9 mouse cellular contexts compared by ENCODE assay signal in the genomic region with DNA sequence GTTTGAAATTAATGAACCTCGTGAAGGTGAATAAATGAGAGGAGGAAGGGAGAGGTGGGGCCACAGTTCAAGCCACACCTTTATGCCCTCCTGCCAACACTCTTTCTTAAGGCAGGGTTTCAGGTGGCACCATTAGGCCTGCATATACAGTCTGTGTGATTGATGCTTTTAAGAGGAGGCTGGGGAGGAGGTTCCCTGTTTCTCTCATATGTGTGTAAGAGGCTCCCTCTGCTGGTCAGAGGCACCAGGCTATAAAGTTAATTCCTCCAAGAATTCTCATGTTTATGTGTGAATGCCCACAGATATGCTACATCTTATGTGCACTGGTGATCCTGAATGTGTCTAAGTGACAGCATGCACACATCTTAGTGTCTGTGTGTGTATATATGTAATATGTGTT. TPM values are rescaled to one million over a fixed set of nuclear protein-coding genes. Genes with fewer than 3 reads are reported as not detected.
DNase-seq lines count a peak whose midpoint lies in the region; ATAC-seq lines count a peak whose summit lies in the region.
"Had no signal": no experiment of that assay in that cellular context is flagged by ENCODE, and none has a peak within 500 bp of the region (broad histone marks: within the 10 kb centered on the region; RNA-seq: fewer than 3 reads in every experiment).

No protein-coding gene starts in this region.

- DNase-seq in MEL-GATA-1-ER (ENCODE audit: extremely low read depth, low read depth) = peak; percentile 52
- peak; percentile 66 for DNase-seq in c-Kit-positive CD71-negative TER-119-negative erythroid progenitor cells, embryonic 14.5 days (ENCODE audit: low read depth)
- peak; percentile 68 for DNase-seq in forebrain, embryonic 11.5 days (ENCODE audit: low spot score)
- peak; percentile 73 for DNase-seq in layer of hippocampus, adult 9-11 months
- peak; percentile 76 for DNase-seq in lung, postnatal 25 days (ENCODE audit: low spot score)
- peak; percentile 66 for DNase-seq in retina, postnatal 7 days (ENCODE audit: low read depth, low spot score)
- DNase-seq in urinary bladder, postnatal 25 days (ENCODE audit: low spot score) = peak; percentile 58

- no peaks in the 10 kb centered on the region for H3K36me3 ChIP-seq in forebrain, embryonic 11.5 days (ENCODE audit: control insufficient read depth, insufficient read depth, low read length)
- no peaks in the 10 kb centered on the region for H3K36me3 ChIP-seq in hindbrain, embryonic 12.5 days
- H3K36me3 ChIP-seq: heart, embryonic 13.5 days had no signal

- H3K27me3 ChIP-seq in forebrain, embryonic 11.5 days (ENCODE audit: control insufficient read depth, insufficient read depth, low read length) = no peaks in the 10 kb centered on the region
- peaks cover 15% of the 10 kb centered on the region for H3K27me3 ChIP-seq in hindbrain, embryonic 12.5 days

- H3K9me3 ChIP-seq in forebrain, embryonic 11.5 days (ENCODE audit: control insufficient read depth, low read length) = no peaks in the 10 kb centered on the region
- H3K9me3 ChIP-seq in hindbrain, embryonic 12.5 days (replicated peaks) = no peaks in the 10 kb centered on the region
- H3K9me3 ChIP-seq: heart, embryonic 13.5 days had no signal

- no peak overlapping the region for H3K4me2 ChIP-seq in forebrain, embryonic 11.5 days (ENCODE audit: low read depth, low read length, severe bottlenecking)
- H3K4me2 ChIP-seq in hindbrain, embryonic 12.5 days (replicated peaks) = no peak overlapping the region
- H3K4me2 ChIP-seq: heart, embryonic 13.5 days had no signal

- WGBS in forebrain, embryonic 11.5 days = 68% methylated on average over 1 of the region's 1 CpGs
- WGBS in hindbrain, embryonic 12.5 days = 72% methylated on average over 1 of the region's 1 CpGs

- no peaks in the 10 kb centered on the region for H3K4me1 ChIP-seq in forebrain, embryonic 11.5 days (replicated peaks; ENCODE audit: control insufficient read depth, insufficient read depth, low read length)
- peaks cover 3% of the 10 kb centered on the region; the same call in 1 of the 2 replicates for H3K4me1 ChIP-seq in hindbrain, embryonic 12.5 days

- no peak overlapping the region for H3K27ac ChIP-seq in forebrain, embryonic 11.5 days (ENCODE audit: low read depth, low read length)
- no peak overlapping the region for H3K27ac ChIP-seq in hindbrain, embryonic 12.5 days
- H3K27ac ChIP-seq: heart, embryonic 13.5 days had no signal

- no peak overlapping the region for H3K9ac ChIP-seq in forebrain, embryonic 11.5 days (ENCODE audit: low read length)
- H3K9ac ChIP-seq in hindbrain, embryonic 12.5 days = no peak overlapping the region
- H3K9ac ChIP-seq: heart, embryonic 13.5 days had no signal

- no peak for ATAC-seq in forebrain, embryonic 11.5 days (replicated peaks; ENCODE audit: low FRiP score)
- peak; percentile 50; the same call in 1 of the 2 replicates for ATAC-seq in hindbrain, embryonic 12.5 days (ENCODE audit: low FRiP score)

- H3K4me3 ChIP-seq in forebrain, embryonic 11.5 days (ENCODE audit: low read depth, low read length) = no peak overlapping the region
- H3K4me3 ChIP-seq in hindbrain, embryonic 12.5 days = no peak overlapping the region
- H3K4me3 ChIP-seq: heart, embryonic 13.5 days had no signal

RNA-seq across cellular contexts. Expression of gene Cyp4f17, which starts 11.2 kb away (rescaled TPM):
- 6.6 and 7.9 TPM in 2 replicates for polyA plus RNA-seq in forebrain, embryonic 11.5 days (2014; fragmentation: Nextera tagmentation; extraction: Ambion mirVana)
- 11.7 and 13.3 TPM in 2 replicates for polyA plus RNA-seq in hindbrain, embryonic 12.5 days (2016; fragmentation: Nextera tagmentation; extraction: Ambion mirVana)

RNA-seq across cellular contexts. Expression of gene Cyp4f16, which starts 41.8 kb away (rescaled TPM):
- polyA plus RNA-seq in forebrain, embryonic 11.5 days (2014; fragmentation: Nextera tagmentation; extraction: Ambion mirVana) = 13.4 and 13.5 TPM in 2 replicates
- polyA plus RNA-seq in hindbrain, embryonic 12.5 days (2016; fragmentation: Nextera tagmentation; extraction: Ambion mirVana) = 21.9 and 25.8 TPM in 2 replicates

RNA-seq across cellular contexts. Expression of gene Cyp4f39, which starts 42.1 kb away (rescaled TPM):
- polyA plus RNA-seq in forebrain, embryonic 11.5 days (2014; fragmentation: Nextera tagmentation; extraction: Ambion mirVana) = 0.28 and 0.33 TPM in 2 replicates
- polyA plus RNA-seq in hindbrain, embryonic 12.5 days (2016; fragmentation: Nextera tagmentation; extraction: Ambion mirVana) = 0.99 and 1.3 TPM in 2 replicates
